Mouse (Mus musculus): ENCODE results near the gene Trnp1.
A peak's percentile ranks its signal among the peaks of the same experiment; 100 is the strongest.
"Not testable (repeated sequence)": the region's sequence is repeated elsewhere in the genome, so short reads cannot be mapped to it uniquely, and the experiment has no call there.

Gene Trnp1

DNA sequence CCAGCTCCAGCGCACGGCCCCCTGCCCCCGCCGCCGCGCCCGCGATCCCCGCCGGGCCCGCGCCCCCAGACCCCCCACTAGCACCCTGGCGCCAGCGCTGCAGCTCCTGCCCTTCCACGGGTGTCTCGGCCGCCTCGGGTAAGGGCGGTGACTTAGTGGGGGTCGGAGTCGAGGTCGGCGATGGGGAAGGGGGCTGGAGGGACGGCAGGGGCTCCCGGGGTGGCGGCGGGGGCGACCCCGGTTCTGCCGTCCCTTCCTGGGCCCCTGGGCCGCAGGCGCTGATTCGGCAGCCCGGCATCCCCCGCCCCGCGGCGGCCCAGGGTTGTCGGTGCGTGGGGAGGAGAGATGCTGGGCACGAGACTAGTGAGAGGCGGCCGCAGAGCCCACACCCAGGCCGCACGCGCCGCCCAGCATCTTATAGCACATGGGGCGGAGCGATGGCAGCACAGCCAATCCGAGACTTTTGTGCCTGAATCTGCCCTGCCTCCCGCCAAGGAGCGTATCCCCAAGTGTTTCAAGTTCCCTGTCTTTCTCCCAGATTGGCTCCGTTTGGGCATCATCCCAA is at the start of gene Trnp1:
Trnp1 (minus strand) TSS at position 391 of the 565 bp plus-strand sequence.
- peak in 1 of 2 experiments; percentile 45 for DNase-seq (ENCODE audit: low spot score in 2 of 2)

GRCm38 (mm10) chr4:133545272-133546231 is 47.2 kb upstream of the Trnp1 start, which contains the start of gene Nudc:
Gene Nudc, minus strand, starts transcription at chr4:133545996.
- DNase-seq (ENCODE audit: low spot score in 2 of 2): peak; percentile 90 to 93

GRCm38 (mm10) chr4:133536652-133537051 is 38.3 kb upstream of the Trnp1 start:
- DNase-seq (ENCODE audit: low spot score in 2 of 2): no peak

DNA sequence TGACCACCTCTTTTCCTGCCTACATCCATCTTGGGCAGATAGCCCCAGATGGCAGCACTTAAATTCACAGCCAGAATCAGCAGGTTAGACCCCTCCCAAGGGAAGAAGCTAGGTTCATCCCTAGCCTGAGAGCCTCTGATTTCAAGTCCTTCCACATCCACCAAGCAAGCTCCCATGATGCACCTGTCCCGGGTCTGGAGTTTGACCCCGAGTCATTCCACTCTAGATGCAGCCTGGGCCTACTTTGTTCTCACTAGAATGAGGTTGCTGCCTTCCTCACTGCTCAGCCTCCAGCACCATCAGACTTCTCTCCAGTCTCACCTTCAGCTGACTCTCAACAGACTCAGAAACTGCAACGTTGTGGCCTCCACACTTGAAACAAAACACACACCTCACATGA is 37.7 kb upstream of the Trnp1 start:
- DNase-seq (ENCODE audit: low spot score in 2 of 2): no peak

GRCm38 (mm10) chr4:133532777-133533176 is 34.4 kb upstream of the Trnp1 start:
- DNase-seq (ENCODE audit: low spot score in 2 of 2): no peak

DNA sequence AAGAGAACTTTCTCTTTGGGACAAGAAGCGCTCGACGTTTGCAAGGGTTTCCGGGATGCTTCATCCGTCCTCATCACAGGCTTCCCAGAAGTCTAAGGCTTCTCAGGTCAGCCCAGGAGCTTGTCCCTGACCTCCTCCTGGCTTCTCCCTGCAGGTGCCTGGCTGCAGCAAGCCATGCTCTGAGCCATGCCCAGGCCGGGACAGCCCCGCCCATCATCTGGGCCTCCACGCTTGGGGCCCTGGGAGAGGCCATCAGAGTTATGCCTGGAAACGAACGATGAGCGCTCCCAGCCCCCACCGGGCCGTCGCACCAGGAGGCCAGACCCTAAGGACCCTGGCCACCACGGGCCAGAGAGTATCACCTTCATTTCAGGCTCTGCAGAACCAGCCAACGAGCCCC is 29.4 kb upstream of the Trnp1 start:
- DNase-seq (ENCODE audit: low spot score in 2 of 2): no peak

DNA sequence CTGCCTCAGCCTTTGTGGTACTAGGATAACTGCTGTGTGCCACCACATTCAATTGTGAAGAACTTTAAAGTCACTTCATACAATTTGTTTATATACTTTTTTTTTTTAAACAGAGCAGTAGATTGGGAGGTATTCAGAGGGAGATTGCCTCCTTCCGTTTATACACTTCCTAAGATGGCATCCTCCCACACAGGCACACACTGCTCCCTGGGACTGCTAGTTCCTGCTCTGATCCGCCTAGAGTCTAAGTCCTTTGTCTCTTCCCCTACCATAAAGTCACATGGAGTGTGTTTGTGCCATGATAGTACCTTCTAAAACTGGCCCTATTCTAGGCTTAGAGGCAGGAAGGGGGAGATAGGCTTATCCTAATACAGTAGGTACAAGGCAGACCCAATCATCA is 23.2 kb upstream of the Trnp1 start:
- DNase-seq (ENCODE audit: low spot score in 2 of 2): no peak

- DNase-seq (ENCODE audit: low spot score in 2 of 2): no peak
Observed at GRCm38 (mm10) chr4:133519369-133519665, 21.0 kb upstream of the Trnp1 start.

- DNase-seq (ENCODE audit: low spot score in 2 of 2): no peak
Observed at GRCm38 (mm10) chr4:133518601-133519368, 20.4 kb upstream of the Trnp1 start, which contains the start of gene Kdf1. Gene Kdf1, plus strand, starts transcription at chr4:133518963.

DNA sequence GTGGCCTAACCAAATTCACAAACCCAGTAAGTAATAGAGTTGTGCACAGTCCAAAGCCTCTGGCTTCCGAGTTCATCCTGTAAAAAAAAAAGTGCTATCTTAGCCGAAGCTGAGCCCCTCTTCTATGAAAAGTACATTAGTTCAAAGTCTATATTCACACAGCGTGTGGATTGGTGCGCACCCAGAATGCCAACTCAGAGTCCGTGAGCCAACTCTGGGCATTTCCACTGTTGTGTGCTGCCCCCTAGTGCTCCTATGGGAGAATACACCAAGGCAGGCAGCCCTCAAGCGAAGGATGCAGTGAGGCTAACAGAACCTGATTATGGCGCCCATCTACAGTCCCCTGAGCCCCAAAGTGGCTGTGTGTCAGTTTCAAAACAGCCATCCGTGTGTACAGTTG is 14.6 kb upstream of the Trnp1 start:
- peak; percentile 61 to 78 for DNase-seq (ENCODE audit: low spot score in 2 of 2)

GRCm38 (mm10) chr4:133512511-133512910 is 14.2 kb upstream of the Trnp1 start:
- not testable (repeated sequence) for DNase-seq (ENCODE audit: low spot score in 2 of 2)

GRCm38 (mm10) chr4:133511050-133511449 is 12.7 kb upstream of the Trnp1 start:
- no peak for DNase-seq (ENCODE audit: low spot score in 2 of 2)

DNA sequence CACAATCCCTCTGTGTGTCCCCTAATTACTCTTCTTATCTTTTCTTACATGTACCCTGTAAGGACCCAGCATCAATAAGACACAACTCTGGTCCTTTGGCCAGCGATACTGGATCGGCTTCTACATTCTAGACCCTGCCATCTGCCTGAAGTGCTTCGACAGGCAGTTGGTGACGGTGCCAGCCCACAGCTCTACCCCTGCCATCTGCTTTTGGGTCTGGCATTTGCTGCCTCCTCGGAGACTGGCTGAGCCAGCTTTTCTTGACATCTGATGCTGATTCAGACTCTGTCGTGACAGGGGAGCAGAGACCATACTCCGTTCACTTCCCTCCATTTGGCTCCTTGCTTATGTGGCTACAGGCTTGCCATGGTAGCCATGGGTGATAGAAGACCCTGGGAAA is 10.6 kb upstream of the Trnp1 start:
- DNase-seq (ENCODE audit: low spot score in 2 of 2): no peak

- peak; percentile 65 to 70 for DNase-seq (ENCODE audit: low spot score in 2 of 2)
Observed at GRCm38 (mm10) chr4:133506573-133506972, 8.2 kb upstream of the Trnp1 start.

GRCm38 (mm10) chr4:133504755-133505485 is 6.6 kb upstream of the Trnp1 start:
- no peak for DNase-seq (ENCODE audit: low spot score in 2 of 2)

- no peak for DNase-seq (ENCODE audit: low spot score in 2 of 2)
Observed at GRCm38 (mm10) chr4:133504300-133504699, 6.0 kb upstream of the Trnp1 start.

- no peak for DNase-seq (ENCODE audit: low spot score in 2 of 2)
Observed at GRCm38 (mm10) chr4:133501514-133501913, 3.2 kb upstream of the Trnp1 start.

DNA sequence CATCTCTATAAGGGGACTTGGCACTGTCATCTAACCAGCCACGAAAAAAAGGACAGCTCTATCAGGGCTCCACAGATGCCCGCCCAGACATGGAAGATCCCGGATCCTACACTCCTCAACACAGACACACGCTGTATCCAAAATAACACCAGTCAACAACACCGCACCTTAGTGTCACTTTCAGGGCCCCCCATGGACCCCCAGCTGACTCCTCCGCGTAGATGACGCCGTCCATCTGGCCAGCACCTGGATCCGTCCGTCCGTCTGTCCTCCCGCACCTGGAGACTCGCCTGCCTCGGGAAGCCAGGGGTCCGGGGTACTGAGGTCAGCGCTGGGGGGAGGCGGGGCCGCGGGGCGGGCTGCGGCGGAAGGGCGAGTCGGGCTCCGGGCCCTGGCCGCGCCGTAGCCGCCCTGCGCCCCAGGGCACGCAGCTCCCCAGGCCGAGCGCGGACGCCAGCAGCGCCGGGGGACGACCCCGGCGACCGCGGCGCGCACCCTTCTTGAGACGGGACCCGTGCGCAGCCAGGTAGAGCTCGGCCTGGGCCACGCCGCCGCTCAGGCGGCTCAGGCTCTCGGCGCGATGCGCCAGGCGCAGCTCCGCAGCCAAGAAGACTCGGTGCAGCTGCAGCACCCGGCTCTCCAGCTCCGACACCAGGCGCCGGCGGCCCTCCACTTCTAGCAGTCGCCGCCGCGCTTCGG is 740 bp downstream of the Trnp1 start:
- no peak for DNase-seq (ENCODE audit: low spot score in 2 of 2)

- no peak for DNase-seq (ENCODE audit: low spot score in 2 of 2)
Observed at GRCm38 (mm10) chr4:133496738-133497445, 1.5 kb downstream of the Trnp1 start.

GRCm38 (mm10) chr4:133495711-133496110 is 2.6 kb downstream of the Trnp1 start:
- DNase-seq (ENCODE audit: low spot score in 2 of 2): no peak

Data from thymus, postnatal 10 days (tissue).